Mouse (Mus musculus) liver, embryonic 16.5 days (tissue): Measurements from ENCODE around the gene Pram1. TPM values are rescaled to one million over a fixed set of nuclear protein-coding genes. Genes with fewer than 3 reads are reported as not detected.
"Not testable (repeated sequence)": the region's sequence is repeated elsewhere in the genome, so short reads cannot be mapped to it uniquely, and the experiment has no call there.

Experiments used
- ATAC-seq: fragments of 200-750 bp; cut with Nextera tagmentation; 2 replicates; pipeline ENCODE4 v1.8.0; 2017; ENCODE audit warnings: low read depth, mild to moderate bottlenecking, moderate number of reproducible peaks, moderate library complexity
- H3K27ac ChIP-seq: fragments of 300-500 bp; sonication (generic); 2 replicates; pipeline ENCODE4 v1.5.1; 2014; ENCODE audit warnings: mild to moderate bottlenecking, low read length
- H3K27me3 ChIP-seq: fragments of 300-500 bp; sonication (generic); 2 replicates; pipeline ENCODE4 v1.6.1; 2014; ENCODE audit warnings: low read depth, low read length, mixed read lengths; ENCODE audit not compliant: control insufficient read depth, insufficient read depth
- H3K36me3 ChIP-seq: fragments of 300-500 bp; sonication (generic); 2 replicates; pipeline ENCODE4 v1.6.1; 2014; ENCODE audit warnings: mild to moderate bottlenecking; ENCODE audit not compliant: control insufficient read depth, insufficient read depth
- H3K4me1 ChIP-seq: fragments of 300-500 bp; sonication (generic); 2 replicates; pipeline ENCODE4 v1.6.1; 2014; ENCODE audit warnings: low read depth, low read length, mixed read lengths; ENCODE audit not compliant: control insufficient read depth
- H3K4me2 ChIP-seq: fragments of 300-500 bp; sonication (generic); 2 replicates; pipeline ENCODE4 v1.6.1; 2014; ENCODE audit warnings: low read depth, low read length, mixed read lengths
- H3K4me3 ChIP-seq: fragments of 300-500 bp; sonication (generic); 2 replicates; pipeline ENCODE4 v1.5.1; 2014; ENCODE audit warnings: low read depth, mild to moderate bottlenecking, low read length
- H3K9ac ChIP-seq: fragments of 300-500 bp; sonication (generic); 2 replicates; pipeline ENCODE4 v1.6.1; 2014; ENCODE audit warnings: low read depth, low read length
- H3K9me3 ChIP-seq: fragments of 300-500 bp; sonication (generic); replicated peaks from 2 replicates; pipeline ENCODE4 v1.6.1; 2016; ENCODE audit warnings: low read length; ENCODE audit not compliant: control insufficient read depth
- WGBS: fragments of 180-500 bp; shearing (Covaris S2); extraction: QIAGEN DNeasy Blood & Tissue Kit; methylation state at CpG from one replicate; pipeline ENCODE4 v1.1.7; 2014; ENCODE audit not compliant: insufficient replicate concordance; 5-methylcytosine and 5-hydroxymethylcytosine counted together
- polyA plus RNA-seq: library from polyadenylated mRNA; unstranded; fragments of >200 nt; fragmentation: Nextera tagmentation; extraction: Ambion mirVana; gene quantifications from 2 replicates; pipeline ENCODE4 v1.2.1, GENCODE M21; 2015

Gene Pram1
- 4.0 and 5.6 TPM in 2 replicates for polyA plus RNA-seq

- Histone ChIP-seq H3K4me3 (peak within 1 kb of the TSS; percentile 32), H3K9me3 (no peaks in the 10 kb centered on the region)
- WGBS, result 42% methylated on average over 4 of the region's 4 CpGs
Observed at GRCm38 (mm10) chr17:33637516-33638276, at the start of gene Pram1. Gene Pram1 (plus strand): TSS chr17:33638056.

GRCm38 (mm10) chr17:33597271-33597670 is 40.6 kb upstream of the Pram1 start:
- no peak for ATAC-seq
- H3K4me2 ChIP-seq, result no peak overlapping the region

More at GRCm38 (mm10) chr17:33637516-33638276, at the start of gene Pram1:
- Histone ChIP-seq H3K9ac (peak within 1 kb of the TSS; percentile 11; the same call in 1 of the 2 replicates), H3K27me3 (no peaks in the 10 kb centered on the region), H3K36me3 (no peaks in the 10 kb centered on the region), H3K4me1 (peaks cover 6% of the 10 kb centered on the region), H3K4me2 (no peak within 1 kb of the TSS), H3K27ac (peak within 1 kb of the TSS; percentile 54)
- ATAC-seq, result no peak; the same call in 1 of the 2 replicates

GRCm38 (mm10) chr17:33598506-33598905 is 39.4 kb upstream of the Pram1 start:
- no peak for ATAC-seq
- Histone ChIP-seq H3K9ac (no peak overlapping the region), H3K27me3 (no peaks in the 10 kb centered on the region), H3K4me1 (no peaks in the 10 kb centered on the region), H3K27ac (no peak overlapping the region), H3K9me3 (0 out of 2 replicates have a peak, but pooled peaks cover 2% of the 10 kb centered on the region), H3K4me2 (no peak overlapping the region), H3K4me3 (no peak overlapping the region), H3K36me3 (no peaks in the 10 kb centered on the region; the same call in 1 of the 2 replicates)
- 75% methylated on average over 5 of the region's 5 CpGs for WGBS

More at GRCm38 (mm10) chr17:33597271-33597670, 40.6 kb upstream of the Pram1 start:
- Histone ChIP-seq H3K9me3 (0 out of 2 replicates have a peak, but pooled peaks cover 2% of the 10 kb centered on the region), H3K27ac (no peak overlapping the region), H3K4me1 (no peaks in the 10 kb centered on the region), H3K4me3 (no peak overlapping the region), H3K36me3 (no peaks in the 10 kb centered on the region; the same call in 1 of the 2 replicates), H3K9ac (no peak overlapping the region), H3K27me3 (no peaks in the 10 kb centered on the region)

GRCm38 (mm10) chr17:33599836-33600475 is 37.9 kb upstream of the Pram1 start:
- H3K4me3 ChIP-seq, result no peak overlapping the region
- ATAC-seq, result no peak
- H3K4me1 ChIP-seq, result no peaks in the 10 kb centered on the region
- 74% methylated on average over 8 of the region's 8 CpGs for WGBS
- no peak overlapping the region for H3K4me2 ChIP-seq
- no peaks in the 10 kb centered on the region; the same call in 1 of the 2 replicates for H3K36me3 ChIP-seq
- H3K27ac ChIP-seq, result no peak overlapping the region
- H3K9ac ChIP-seq, result no peak overlapping the region
- H3K27me3 ChIP-seq, result no peaks in the 10 kb centered on the region
- 0 out of 2 replicates have a peak, but pooled peaks cover 2% of the 10 kb centered on the region for H3K9me3 ChIP-seq

- no peaks in the 10 kb centered on the region; the same call in 1 of the 2 replicates for H3K36me3 ChIP-seq
- H3K9ac ChIP-seq, result no peak overlapping the region
- WGBS, result 64% methylated on average over 3 of the region's 3 CpGs
- H3K4me1 ChIP-seq, result no peaks in the 10 kb centered on the region
- H3K27me3 ChIP-seq, result no peaks in the 10 kb centered on the region
- ATAC-seq, result no peak
- H3K9me3 ChIP-seq, result 0 out of 2 replicates have a peak, but pooled peaks cover 2% of the 10 kb centered on the region
- no peak overlapping the region for H3K27ac ChIP-seq
- H3K4me2 ChIP-seq, result no peak overlapping the region
- no peak overlapping the region for H3K4me3 ChIP-seq
Observed at GRCm38 (mm10) chr17:33600831-33601230, 37.0 kb upstream of the Pram1 start.

GRCm38 (mm10) chr17:33601947-33602346 is 35.9 kb upstream of the Pram1 start:
- 0 out of 2 replicates have a peak, but pooled peaks cover 2% of the 10 kb centered on the region for H3K9me3 ChIP-seq
- 72% methylated on average over 12 of the region's 12 CpGs for WGBS
- no peak overlapping the region for H3K27ac ChIP-seq
- H3K4me3 ChIP-seq, result no peak overlapping the region
- H3K9ac ChIP-seq, result no peak overlapping the region
- H3K4me2 ChIP-seq, result no peak overlapping the region
- H3K27me3 ChIP-seq, result no peaks in the 10 kb centered on the region
- H3K36me3 ChIP-seq, result no peaks in the 10 kb centered on the region
- ATAC-seq, result no peak
- no peaks in the 10 kb centered on the region; the same call in 1 of the 2 replicates for H3K4me1 ChIP-seq

- Histone ChIP-seq H3K27ac (no peak overlapping the region), H3K27me3 (no peaks in the 10 kb centered on the region), H3K4me1 (peaks cover 6% of the 10 kb centered on the region), H3K9ac (no peak overlapping the region), H3K4me3 (no peak overlapping the region), H3K36me3 (no peaks in the 10 kb centered on the region), H3K9me3 (no peaks in the 10 kb centered on the region), H3K4me2 (no peak overlapping the region)
- WGBS, result 20% methylated on average over 2 of the region's 2 CpGs
- ATAC-seq, result peak; percentile 51
Observed at GRCm38 (mm10) chr17:33607273-33607672, 30.6 kb upstream of the Pram1 start.

- peak; percentile 21; the same call in 1 of the 2 replicates for ATAC-seq
- Histone ChIP-seq H3K27ac (no peak overlapping the region), H3K27me3 (no peaks in the 10 kb centered on the region), H3K36me3 (no peaks in the 10 kb centered on the region), H3K9me3 (no peaks in the 10 kb centered on the region), H3K4me1 (peaks cover 6% of the 10 kb centered on the region), H3K4me2 (no peak overlapping the region), H3K4me3 (no peak overlapping the region), H3K9ac (no peak overlapping the region)
- 59% methylated on average over 7 of the region's 7 CpGs for whole genome bisulfite sequencing
Observed at GRCm38 (mm10) chr17:33610548-33610947, 27.3 kb upstream of the Pram1 start.

- H3K4me2 ChIP-seq, H3K36me3 ChIP-seq, ATAC-seq, H3K27me3 ChIP-seq, H3K4me3 ChIP-seq, H3K4me1 ChIP-seq, H3K9me3 ChIP-seq, H3K9ac ChIP-seq, H3K27ac ChIP-seq: not testable (repeated sequence)
- 63% methylated on average over 5 of the region's 5 CpGs for WGBS
Observed at GRCm38 (mm10) chr17:33613726-33614125, 24.1 kb upstream of the Pram1 start.
